Mouse (Mus musculus) left cerebral cortex, adult 9 months (tissue): ENCODE data around the gene Fam83d.

Source experiments
- DNase-seq, 2 experiments: peaks; one replicate each; pipeline ENCODE4 v3.0.0; 2022; ENCODE audit warnings: low spot score in 2 of 2

Gene Fam83d

DNA sequence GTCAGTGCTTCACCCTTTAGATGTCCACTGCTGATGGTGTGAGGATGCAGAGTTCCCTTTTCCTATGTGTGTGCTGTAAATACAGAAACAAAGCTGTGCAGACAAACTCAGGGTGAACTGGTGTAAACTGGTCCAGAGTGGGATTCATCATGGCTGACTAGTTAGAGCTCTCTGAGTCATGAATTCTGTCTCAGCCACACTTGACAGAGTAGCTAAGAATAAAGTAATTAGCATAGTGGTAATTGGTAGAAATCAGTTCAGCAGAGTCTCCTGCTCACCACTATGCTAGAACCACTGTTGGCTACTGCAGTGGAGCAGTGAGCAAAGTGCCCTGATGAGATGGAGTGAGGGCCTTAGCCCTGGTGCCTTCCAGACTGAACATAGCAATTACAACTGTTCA lies 47.8 kb downstream of the Fam83d start:
- no peak for DNase-seq

DNA sequence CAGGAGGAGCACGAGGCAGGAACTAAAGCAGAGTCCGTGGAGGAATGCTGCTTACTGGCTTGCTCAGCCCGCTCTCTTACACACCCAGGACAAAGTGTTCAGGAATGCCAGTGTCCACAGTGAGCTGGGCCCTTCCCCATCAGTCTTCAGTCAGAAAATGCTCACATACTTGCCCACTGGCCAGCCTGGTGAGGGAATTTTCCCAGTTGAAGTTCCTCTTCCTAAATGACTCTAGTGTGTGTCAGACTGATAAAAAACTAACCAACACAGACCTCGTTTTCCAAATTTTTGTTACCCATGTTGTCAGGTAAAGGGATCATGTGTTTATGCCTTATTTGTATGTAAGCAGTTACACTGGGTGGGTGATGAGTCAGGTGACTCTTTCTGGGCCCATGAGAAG lies 48.3 kb downstream of the Fam83d start:
- no peak for DNase-seq

- no peak for DNase-seq
Measured at GRCm38 (mm10) chr2:158817708-158818107, 49.8 kb downstream of the Fam83d start.

- no peak for DNase-seq
Measured at GRCm38 (mm10) chr2:158828124-158828523, 60.2 kb downstream of the Fam83d start.

GRCm38 (mm10) chr2:158829746-158830145 lies 61.9 kb downstream of the Fam83d start:
- DNase-seq: peak in 1 of 2 experiments; percentile 37

DNA sequence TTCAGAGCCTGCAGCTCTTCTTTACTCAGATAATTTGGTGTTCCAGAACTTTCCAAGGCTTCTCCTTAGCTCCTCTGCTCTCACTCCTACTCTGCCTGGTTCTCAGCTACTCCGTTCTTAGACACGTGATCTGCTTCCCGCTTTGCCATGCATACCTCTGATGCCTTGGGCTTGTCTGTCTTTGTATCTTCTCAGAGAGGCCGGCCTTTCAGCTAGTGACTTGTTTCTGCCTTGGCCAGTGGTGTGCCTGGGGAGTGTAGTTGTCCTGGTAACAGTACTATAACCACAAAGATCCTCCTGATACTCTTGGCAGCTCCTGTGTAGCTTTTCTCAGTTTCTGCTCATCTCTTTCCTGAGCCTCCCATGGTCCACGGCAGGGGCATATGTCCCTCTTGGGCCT lies 65.3 kb downstream of the Fam83d start:
- peak in 1 of 2 experiments; percentile 19 for DNase-seq

DNA sequence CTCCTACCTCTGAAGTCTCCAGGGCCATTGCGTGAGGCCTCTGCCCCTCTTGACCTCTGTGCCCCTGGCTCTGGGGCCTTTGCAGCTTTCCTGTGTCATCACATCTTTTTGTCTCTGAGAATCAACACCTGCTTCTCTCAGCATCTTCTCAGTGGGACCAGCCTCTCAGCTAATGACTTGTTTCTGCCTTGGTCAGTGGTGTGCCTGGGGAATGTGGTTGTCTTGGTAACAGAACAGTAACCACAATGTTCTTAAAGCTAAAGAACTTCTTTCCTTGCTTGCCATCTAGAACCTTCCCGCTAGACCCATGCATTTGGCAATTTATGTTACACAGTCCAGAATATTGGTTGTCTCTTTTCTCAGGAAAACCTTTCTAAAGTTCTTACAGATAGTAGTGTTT lies 65.8 kb downstream of the Fam83d start:
- no peak for DNase-seq
